Mouse (Mus musculus) MEL (cell line): ENCODE measurements around the gene Rdh1. TPM values are rescaled to one million over a fixed set of nuclear protein-coding genes. Genes with fewer than 3 reads are reported as not detected.
"Not testable (repeated sequence)": the region's sequence is repeated elsewhere in the genome, so short reads cannot be mapped to it uniquely, and the experiment has no call there.

Experiments
- DNase-seq: peaks from one replicate; pipeline ENCODE4 v3.0.0; 2011; ENCODE audit warnings: low read depth, low spot score
- H3K27ac ChIP-seq: 2 replicates; pipeline ENCODE4 v1.5.1; 2012; ENCODE audit warnings: low read depth, mild to moderate bottlenecking, control low read depth, low read length, moderate library complexity; ENCODE audit not compliant: control insufficient read depth
- H3K27me3 ChIP-seq, 2 experiments: fragments of 150-350 bp in 1 of 2; sonication (generic) in 1 of 2; 2 replicates each; pipeline ENCODE4 v1.6.1; 2012; ENCODE audit warnings: low read length in 2 of 2, mild to moderate bottlenecking in 2 of 2, improper control_type of control experiment in 1 of 2, moderate library complexity in 1 of 2; ENCODE audit not compliant: insufficient read depth in 2 of 2, control insufficient read depth in 1 of 2
- H3K36me3 ChIP-seq, 2 experiments: 2 replicates each; pipeline ENCODE4 v1.6.1; 2012 to 2014; ENCODE audit warnings: low read length in 2 of 2, improper control_type of control experiment in 1 of 2, inconsistent platforms in 1 of 2, mild to moderate bottlenecking in 1 of 2; ENCODE audit not compliant: insufficient read depth in 2 of 2, control insufficient read depth in 1 of 2
- H3K4me1 ChIP-seq, 2 experiments: fragments of 150-350 bp in 1 of 2; sonication (generic) in 1 of 2; 2 replicates each; pipeline ENCODE4 v1.6.1; 2012; ENCODE audit warnings: low read length in 2 of 2, improper control_type of control experiment in 1 of 2, mild to moderate bottlenecking in 1 of 2; ENCODE audit not compliant: insufficient read depth in 2 of 2, control insufficient read depth in 1 of 2
- H3K4me3 ChIP-seq, 2 experiments: fragments of 150-350 bp in 1 of 2; sonication (generic) in 1 of 2; 2 replicates each; pipeline ENCODE4 v1.5.1; 2012; ENCODE audit warnings: low read depth in 2 of 2, low read length in 2 of 2, mild to moderate bottlenecking in 2 of 2, moderate library complexity in 2 of 2, control low read depth in 1 of 2, improper control_type of control experiment in 1 of 2; ENCODE audit not compliant: control insufficient read depth in 1 of 2, insufficient read depth in 1 of 2
- H3K79me2 ChIP-seq: 2 replicates; pipeline ENCODE4 v1.6.1; 2012; ENCODE audit warnings: mild to moderate bottlenecking, low read length, moderate library complexity; ENCODE audit not compliant: control insufficient read depth, poor library complexity, insufficient read depth
- H3K9ac ChIP-seq: 2 replicates; pipeline ENCODE4 v1.6.1; 2012; ENCODE audit warnings: low read depth, mild to moderate bottlenecking, control low read depth, low read length, moderate library complexity; ENCODE audit not compliant: control insufficient read depth, poor library complexity, severe bottlenecking
- H3K9me3 ChIP-seq: fragments of 150-350 bp; sonication (generic); replicated peaks from 2 replicates; pipeline ENCODE4 v1.6.1; 2012; ENCODE audit warnings: mild to moderate bottlenecking, low read length, improper control_type of control experiment, moderate library complexity; ENCODE audit not compliant: insufficient read depth
- polyA plus RNA-seq, 2 experiments: library from polyadenylated mRNA; stranded (reverse) in 1 of 2; unstranded in 1 of 2; fragments of >175 nt in 1 of 2; fragments of >200 nt in 1 of 2; gene quantifications; 2 replicates each; pipeline versions ENCODE4 v1.2.1 to v1.2.4; 2012; ENCODE audit warnings: low replicate concordance in 2 of 2, low read depth in 1 of 2; ENCODE audit not compliant: insufficient read length in 2 of 2, insufficient read depth in 1 of 2, missing spikeins in 1 of 2
- total RNA-seq: library from RNA; depleted of rRNA; stranded (reverse); fragments of 300-350 nt; gene quantifications from 2 replicates; pipeline ENCODE4 v1.2.3, GENCODE M21; 2012; rRNA removed

Gene Rdh1
- total and polyA plus RNA-seq, 3 experiments: not detected

DNA sequence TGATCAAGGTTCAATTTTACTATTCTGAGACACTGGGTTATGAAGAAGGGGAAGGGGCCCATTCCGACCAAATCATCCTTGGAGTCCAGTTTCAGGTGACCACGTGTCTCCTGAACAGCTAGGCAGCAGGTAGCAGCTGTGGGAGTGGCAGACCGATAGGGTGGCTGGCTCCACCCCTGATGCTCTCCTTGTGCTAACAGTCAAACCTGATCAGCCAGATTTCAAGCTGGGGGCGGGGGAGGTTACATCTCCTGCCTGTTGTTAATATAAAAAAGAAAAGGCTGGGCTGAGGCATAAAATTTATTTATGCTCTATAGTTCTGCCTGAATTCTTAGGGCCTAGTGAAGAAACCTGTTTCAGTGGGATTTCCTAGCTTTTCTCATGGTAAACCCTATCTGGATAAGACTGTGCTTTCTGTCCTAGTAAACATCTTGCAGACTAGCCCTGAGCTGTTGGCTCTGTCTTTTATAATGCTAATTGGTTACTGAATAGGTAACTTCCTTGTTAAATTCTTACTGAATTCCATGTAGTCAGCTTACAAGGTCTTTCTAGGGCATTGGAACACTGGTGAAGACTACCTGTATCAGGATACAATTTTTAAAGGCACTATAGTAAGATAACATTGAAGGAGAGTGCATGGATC lies 57.9 kb downstream of the Rdh1 start:
- H3K9me3 ChIP-seq, H3K9ac ChIP-seq, H3K27me3 ChIP-seq, H3K79me2 ChIP-seq, H3K36me3 ChIP-seq, DNase-seq, H3K4me1 ChIP-seq, H3K4me3 ChIP-seq, H3K27ac ChIP-seq: not testable (repeated sequence)

Other genes with a start within 250 kb of the Rdh1 start
- gene Ndufa4l2, start 244.8 kb upstream of the Rdh1 start, total RNA-seq: 21.8 and 28.6 TPM in 2 replicates
- gene Ndufa4l2, start 244.8 kb upstream of the Rdh1 start, polyA plus RNA-seq: 10 to 100 TPM in 1 of 2 experiments, not detected in 1; 26.6 TPM
- gene Shmt2, start 237.3 kb upstream of the Rdh1 start, total RNA-seq: 242 and 383 TPM in 2 replicates
- gene Shmt2, start 237.3 kb upstream of the Rdh1 start, polyA plus RNA-seq: 100 to 1,000 TPM; 263 to 582 TPM
- not detected in 2 replicates for gene Nxph4, start 225.2 kb upstream of the Rdh1 start, total RNA-seq
- gene Nxph4, start 225.2 kb upstream of the Rdh1 start, polyA plus RNA-seq: under 1 TPM in 1 of 2 experiments, not detected in 1; 0.24 TPM
- gene Lrp1, start 138.6 kb upstream of the Rdh1 start, total RNA-seq: 0.33 and 0.42 TPM in 2 replicates
- gene Lrp1, start 138.6 kb upstream of the Rdh1 start, polyA plus RNA-seq: under 1 TPM in 1 of 2 experiments, not detected in 1; 0.39 TPM
- gene Stat6, start 116.7 kb upstream of the Rdh1 start, total RNA-seq: 31.1 and 34.9 TPM in 2 replicates
- gene Stat6, start 116.7 kb upstream of the Rdh1 start, polyA plus RNA-seq: 10 to 100 TPM in 1 of 2 experiments, not detected in 1; 50.2 TPM
- gene Nemp1, start 92.8 kb upstream of the Rdh1 start, total RNA-seq: 11.8 and 12.1 TPM in 2 replicates
- 10 to 100 TPM in 1 of 2 experiments, not detected in 1; 13.9 TPM for gene Nemp1, start 92.8 kb upstream of the Rdh1 start, polyA plus RNA-seq
- 29.1 and 36.1 TPM in 2 replicates for gene Nab2, start 91.2 kb upstream of the Rdh1 start, total RNA-seq
- gene Nab2, start 91.2 kb upstream of the Rdh1 start, polyA plus RNA-seq: 10 to 100 TPM in 1 of 2 experiments, not detected in 1; 37.1 TPM
- 0.08 TPM in 1 of 2 replicates, not detected in the other for gene Myo1a, start 54.6 kb upstream of the Rdh1 start, total RNA-seq
- gene Myo1a, start 54.6 kb upstream of the Rdh1 start, polyA plus RNA-seq: under 1 TPM in 1 of 2 experiments, not detected in 1; 0.33 TPM
- gene Tac2, start 35.2 kb upstream of the Rdh1 start, total RNA-seq: not detected in 2 replicates
- under 1 TPM in 1 of 2 experiments, not detected in 1; 0.32 TPM for gene Tac2, start 35.2 kb upstream of the Rdh1 start, polyA plus RNA-seq
- 4.8 and 5.1 TPM in 2 replicates for gene Zbtb39, start 20.2 kb upstream of the Rdh1 start, total RNA-seq
- gene Zbtb39, start 20.2 kb upstream of the Rdh1 start, polyA plus RNA-seq: 10 to 100 TPM in 1 of 2 experiments, not detected in 1; 11.0 TPM
- gene Gpr182, start 8.0 kb upstream of the Rdh1 start, total RNA-seq: 0.04 TPM in 1 of 2 replicates, not detected in the other
- under 1 TPM in 1 of 2 experiments, not detected in 1; 0.58 TPM for gene Gpr182, start 8.0 kb upstream of the Rdh1 start, polyA plus RNA-seq
- gene Rdh16f1, start 66 bp downstream of the Rdh1 start, total RNA-seq: not detected in 2 replicates
- gene Rdh16f1, start 66 bp downstream of the Rdh1 start, polyA plus RNA-seq: not detected
- gene Rdh9, start 16.7 kb downstream of the Rdh1 start, total RNA-seq: not detected in 2 replicates
- gene Rdh9, start 16.7 kb downstream of the Rdh1 start, polyA plus RNA-seq: under 1 TPM in 1 of 2 experiments, not detected in 1; 0.04 TPM
- not detected in 2 replicates for gene Rdh16, start 41.4 kb downstream of the Rdh1 start, total RNA-seq
- gene Rdh16, start 41.4 kb downstream of the Rdh1 start, polyA plus RNA-seq: not detected
- gene Rdh19, start 90.2 kb downstream of the Rdh1 start, total RNA-seq: not detected in 2 replicates
- gene Rdh19, start 90.2 kb downstream of the Rdh1 start, polyA plus RNA-seq: not detected
- gene Rdh16f2, start 106.8 kb downstream of the Rdh1 start, total RNA-seq: not detected in 2 replicates
- under 1 TPM in 1 of 2 experiments, not detected in 1; 0.07 TPM for gene Rdh16f2, start 106.8 kb downstream of the Rdh1 start, polyA plus RNA-seq
- gene Rdh7, start 129.1 kb downstream of the Rdh1 start, total RNA-seq: not detected in 2 replicates
- gene Rdh7, start 129.1 kb downstream of the Rdh1 start, polyA plus RNA-seq: not detected
- not detected in 2 replicates for gene Sdr9c7, start 138.8 kb downstream of the Rdh1 start, total RNA-seq
- gene Sdr9c7, start 138.8 kb downstream of the Rdh1 start, polyA plus RNA-seq: not detected
- not detected in 2 replicates for gene Hsd17b6, start 247.9 kb downstream of the Rdh1 start, total RNA-seq
- under 1 TPM in 1 of 2 experiments, not detected in 1; 0.15 TPM for gene Hsd17b6, start 247.9 kb downstream of the Rdh1 start, polyA plus RNA-seq